Mouse (Mus musculus): Measurements from ENCODE around the gene Hadh.

Gene Hadh

DNA sequence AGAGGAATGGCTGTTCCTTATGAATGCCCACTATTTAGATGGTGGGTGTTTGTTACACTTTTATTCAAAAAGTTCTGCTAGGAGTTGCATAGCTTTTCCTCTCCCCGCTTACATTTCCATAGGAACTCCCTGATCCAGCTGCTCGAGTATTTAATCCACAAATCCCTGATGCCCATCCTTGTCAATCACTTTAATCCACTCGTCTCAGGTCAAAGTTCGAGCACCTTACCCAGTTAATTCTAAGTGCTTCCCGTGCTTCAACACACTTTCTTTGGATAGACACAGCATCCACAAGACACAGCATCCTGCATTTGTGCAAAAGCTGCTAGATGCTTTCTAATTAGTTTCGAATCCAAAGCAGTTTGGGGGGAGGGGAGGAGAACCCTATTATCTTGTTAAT lies 1.5 kb downstream of the Hadh start:
- DNase-seq (ENCODE audit: low spot score) = peak; percentile 20

GRCm38 (mm10) chr3:131266366-131267050 lies 5.4 kb downstream of the Hadh start:
- no peak for DNase-seq (ENCODE audit: low spot score)

DNA sequence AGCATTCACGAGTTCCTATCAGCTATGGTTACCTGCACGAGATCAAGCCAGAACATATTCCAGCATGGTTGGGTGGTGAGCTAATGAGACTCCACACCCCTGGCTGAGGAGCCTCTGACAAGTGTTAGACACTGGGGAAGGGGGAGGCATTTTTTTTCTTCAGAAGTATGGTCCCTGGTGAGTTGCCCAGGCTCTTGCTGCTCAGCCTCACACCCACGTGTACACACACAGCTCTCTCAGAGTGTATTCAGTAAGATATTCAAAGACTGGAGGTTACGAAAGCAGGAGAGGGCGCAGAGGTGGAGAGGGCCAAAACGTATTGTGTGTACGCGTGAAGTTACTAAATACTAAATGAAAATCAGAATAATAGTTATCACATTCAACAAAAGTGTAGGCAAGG lies 6.4 kb downstream of the Hadh start:
- no peak for DNase-seq (ENCODE audit: low spot score)

- DNase-seq (ENCODE audit: low spot score) = peak; percentile 66
Observed at GRCm38 (mm10) chr3:131263766-131264486, 8.0 kb downstream of the Hadh start.

DNA sequence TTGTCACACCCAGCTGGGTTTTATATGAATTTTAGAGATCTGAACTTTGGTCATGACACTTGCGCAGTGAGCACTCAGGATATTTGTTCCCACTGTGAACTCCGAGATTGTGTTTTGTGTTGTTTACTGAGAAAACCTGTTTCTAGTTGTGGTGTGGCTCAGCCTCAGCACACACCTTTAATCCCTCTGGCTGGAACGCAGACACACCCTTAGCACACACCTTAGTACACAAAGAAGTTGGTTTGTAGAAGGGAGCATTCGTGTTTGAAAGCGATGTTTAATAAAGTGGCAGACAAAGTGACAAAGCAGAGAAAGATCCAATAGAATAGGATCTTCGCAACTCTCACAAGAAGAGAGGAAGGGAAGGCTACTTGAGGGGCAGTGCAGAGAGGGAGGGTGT lies 11.5 kb downstream of the Hadh start:
- no peak for DNase-seq (ENCODE audit: low spot score)

GRCm38 (mm10) chr3:131259392-131259965 lies 12.4 kb downstream of the Hadh start:
- no peak for DNase-seq (ENCODE audit: low spot score)

- no peak for DNase-seq (ENCODE audit: low spot score)
Observed at GRCm38 (mm10) chr3:131258921-131259320, 13.0 kb downstream of the Hadh start.

DNA sequence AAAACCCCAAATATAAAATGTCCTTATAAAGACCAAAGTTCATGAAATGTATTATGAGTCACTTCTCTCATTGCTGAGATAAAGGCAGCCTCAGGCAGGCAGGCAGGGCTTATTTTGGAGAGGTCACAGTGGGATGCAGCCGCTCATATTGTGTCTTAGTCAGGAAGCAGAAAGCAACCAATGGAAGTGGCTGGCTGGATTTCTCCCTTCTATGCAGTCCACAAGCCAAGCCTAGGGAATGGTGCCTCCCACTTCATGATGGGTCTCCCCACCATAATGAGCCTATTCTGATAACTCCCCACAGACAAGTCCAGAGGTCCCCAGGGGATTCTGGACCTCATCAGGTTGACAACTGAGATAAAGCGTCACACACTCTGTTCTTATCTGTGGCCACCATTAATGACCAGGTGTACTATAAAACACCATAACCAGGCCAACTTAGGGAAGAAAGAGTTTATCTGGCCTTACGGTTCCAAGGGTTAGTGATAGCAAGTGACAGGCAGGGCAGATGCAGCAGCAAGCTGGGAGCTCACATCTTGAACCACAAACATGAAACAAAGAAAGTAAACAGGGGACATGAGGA lies 16.4 kb downstream of the Hadh start:
- DNase-seq (ENCODE audit: low spot score) = no peak

DNA sequence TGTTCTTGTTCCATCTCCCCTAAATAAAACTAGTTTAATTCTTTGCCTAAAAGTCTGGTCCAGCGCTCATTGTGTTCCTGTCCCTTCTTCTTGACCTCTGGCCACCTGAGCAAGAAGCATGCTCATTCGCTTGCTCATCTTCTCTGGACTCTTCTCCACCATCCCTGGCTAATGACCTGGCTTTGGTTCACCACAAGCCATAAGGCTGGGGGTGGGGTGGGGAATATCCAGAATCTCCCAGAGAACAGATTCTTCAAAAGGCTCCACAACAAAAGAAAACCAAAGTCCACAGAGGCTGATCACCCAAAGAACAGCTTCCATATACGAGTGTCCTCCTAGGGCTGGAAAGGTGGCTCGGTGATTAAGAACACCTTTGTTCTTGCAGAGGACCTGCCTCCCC lies 16.9 kb downstream of the Hadh start:
- DNase-seq (ENCODE audit: low spot score) = no peak

GRCm38 (mm10) chr3:131251601-131252000 lies 20.3 kb downstream of the Hadh start:
- DNase-seq (ENCODE audit: low spot score) = no peak

- DNase-seq (ENCODE audit: low spot score) = no peak
Observed at GRCm38 (mm10) chr3:131250978-131251377, 20.9 kb downstream of the Hadh start.

- no peak for DNase-seq (ENCODE audit: low spot score)
Observed at GRCm38 (mm10) chr3:131250283-131250682, 21.6 kb downstream of the Hadh start.

DNA sequence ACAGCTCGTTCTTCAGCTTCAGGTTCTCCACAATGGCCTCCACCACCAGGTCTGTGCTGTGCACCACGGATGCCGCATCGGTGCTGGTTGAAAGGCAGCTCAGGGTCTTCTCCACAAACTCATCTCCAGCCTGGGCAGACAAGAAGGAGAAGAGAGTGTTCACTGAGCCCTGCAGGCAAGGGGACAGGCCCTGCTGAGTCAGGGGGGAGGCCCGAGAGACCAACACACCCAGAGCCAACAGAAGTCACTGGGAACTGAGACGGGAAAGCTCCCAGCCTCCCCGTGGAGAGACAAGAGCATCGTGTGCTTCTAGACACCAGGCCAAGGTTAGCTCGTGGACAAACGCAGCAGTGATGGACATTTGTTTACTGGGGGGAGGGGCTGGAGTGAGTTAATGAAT lies 23.5 kb downstream of the Hadh start:
- no peak for DNase-seq (ENCODE audit: low spot score)

- DNase-seq (ENCODE audit: low spot score) = no peak
Observed at GRCm38 (mm10) chr3:131247851-131248250, 24.1 kb downstream of the Hadh start.

DNA sequence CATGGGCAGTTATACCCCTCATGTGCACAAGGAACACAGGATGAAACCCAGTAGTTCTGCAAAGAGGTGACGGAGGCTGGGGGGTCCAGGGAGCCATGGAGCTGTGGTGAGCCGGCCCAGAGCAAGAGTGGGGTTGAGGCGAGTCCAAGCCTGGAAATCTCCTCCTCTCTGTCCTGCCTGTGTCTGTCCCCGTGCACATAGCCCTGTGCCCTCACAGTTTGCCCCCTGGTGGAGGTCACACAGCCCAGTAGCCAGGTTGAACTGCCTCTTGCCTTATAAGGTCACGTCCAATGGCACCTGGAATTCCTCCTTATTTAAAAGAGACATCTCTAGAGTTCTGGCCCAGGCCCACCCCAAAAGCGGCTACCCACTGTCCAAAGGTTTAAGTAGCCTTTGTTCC lies 24.5 kb downstream of the Hadh start:
- no peak for DNase-seq (ENCODE audit: low spot score)

DNA sequence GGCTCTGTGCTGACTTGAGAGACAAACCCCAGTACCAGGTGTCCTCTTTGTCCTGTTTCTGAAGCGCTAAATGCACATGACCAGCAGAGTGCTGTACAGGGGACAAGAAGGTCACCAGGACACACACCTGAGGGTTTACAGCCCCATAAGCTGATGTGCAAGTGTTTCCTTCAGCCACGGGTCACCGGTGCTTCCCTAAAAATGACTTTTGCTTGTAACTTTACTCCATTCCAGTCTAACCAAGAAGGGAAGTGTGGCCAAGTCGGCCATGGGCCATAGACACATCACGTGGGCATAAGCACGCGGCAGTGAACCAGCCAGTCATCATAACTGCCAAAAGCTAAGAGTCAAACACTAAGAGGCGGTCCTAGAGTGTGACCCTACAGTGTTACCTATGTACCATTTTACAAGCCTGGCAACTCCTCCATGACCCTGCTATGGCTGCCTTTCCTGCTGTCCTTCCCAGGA lies 25.3 kb downstream of the Hadh start:
- no peak for DNase-seq (ENCODE audit: low spot score)

DNA sequence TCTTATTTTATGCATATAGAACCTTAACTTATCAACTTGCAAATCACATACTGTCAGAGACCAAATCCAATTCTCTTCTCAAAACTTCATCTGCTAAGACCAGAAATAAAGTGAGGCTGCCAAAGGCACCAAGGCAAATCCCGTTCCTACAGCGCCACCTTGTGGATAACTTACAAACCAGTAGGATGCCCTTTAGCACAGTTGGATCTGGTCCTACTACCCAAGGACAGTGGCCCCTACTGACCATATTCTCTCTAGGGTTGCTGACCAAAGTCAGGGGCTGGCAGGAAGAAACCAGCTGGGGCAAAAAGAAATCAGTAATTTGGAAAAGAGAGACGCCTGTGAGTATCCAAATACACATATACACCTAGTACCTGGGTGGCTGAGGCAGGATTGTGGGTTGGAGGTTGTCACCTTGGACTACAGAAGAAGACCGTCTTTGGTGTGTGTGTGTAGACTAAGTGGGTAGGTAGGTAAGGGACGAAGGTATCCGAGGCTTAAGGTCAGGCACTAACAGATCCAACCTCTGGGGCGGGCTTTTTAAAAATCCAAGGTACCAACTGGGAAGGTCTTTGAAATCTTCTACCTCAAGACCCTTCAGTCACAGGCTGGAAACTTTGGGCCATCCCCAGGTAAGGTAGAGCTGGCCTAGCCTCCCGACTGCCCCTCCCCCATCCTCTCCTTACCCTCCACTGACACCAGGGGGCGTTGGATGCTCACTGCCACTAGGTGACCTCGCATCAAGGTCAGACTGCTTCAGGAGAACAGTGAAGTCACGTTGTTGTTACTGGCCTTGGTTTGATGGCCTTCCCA lies 25.9 kb downstream of the Hadh start:
- peak; percentile 89 for DNase-seq (ENCODE audit: low spot score)

GRCm38 (mm10) chr3:131237785-131238633 lies 33.9 kb downstream of the Hadh start:
- peak; percentile 93 for DNase-seq (ENCODE audit: low spot score)

- no peak for DNase-seq (ENCODE audit: low spot score)
Observed at GRCm38 (mm10) chr3:131237061-131237460, 34.8 kb downstream of the Hadh start.

DNA sequence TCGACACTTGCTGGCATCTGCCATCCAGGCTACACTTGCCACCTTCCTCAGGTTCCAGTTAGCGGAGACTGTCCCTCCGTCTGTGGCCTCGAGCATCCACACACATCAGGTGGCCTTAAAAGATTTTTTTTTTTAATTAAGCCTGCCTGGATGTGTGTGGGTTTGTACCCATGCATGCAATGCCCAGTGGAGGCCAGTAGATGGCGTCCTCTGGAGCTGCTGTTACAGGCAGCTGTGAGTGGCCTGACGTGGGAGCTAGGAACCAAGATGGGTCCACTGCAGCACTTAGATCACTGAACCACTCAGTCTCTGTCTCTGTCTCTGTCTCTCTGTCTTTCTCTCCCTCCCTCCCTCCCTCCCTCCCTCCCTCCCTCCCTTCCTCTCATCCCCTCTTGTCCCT lies 43.8 kb downstream of the Hadh start:
- peak; percentile 25 for DNase-seq (ENCODE audit: low spot score)
